ENCODE assay signal across 14 mouse cellular contexts in genomic region chr4:57381306-57381705, GRCm38 (mm10).
"Had no signal": no experiment of that assay in that cellular context is flagged by ENCODE, and none has a peak within 500 bp of the region (broad histone marks: within the 10 kb centered on the region; RNA-seq: fewer than 3 reads in every experiment).

No protein-coding gene starts in this region.

- H3K27ac ChIP-seq: layer of hippocampus, adult 2 months; limb, embryonic 15.5 days; liver, embryonic 12.5 days; midbrain, embryonic 10.5 days; neural tube, embryonic 13.5 days had no signal

- H3K9ac ChIP-seq: limb, embryonic 15.5 days; liver, embryonic 12.5 days; lung, embryonic 15.5 days; neural tube, embryonic 13.5 days had no signal

- H3K36me3 ChIP-seq: limb, embryonic 15.5 days; liver, embryonic 12.5 days; lung, embryonic 15.5 days; midbrain, embryonic 10.5 days; neural tube, embryonic 13.5 days had no signal

- H3K27me3 ChIP-seq: limb, embryonic 15.5 days; liver, embryonic 12.5 days; lung, embryonic 15.5 days; neural tube, embryonic 13.5 days had no signal

- H3K9me3 ChIP-seq: limb, embryonic 15.5 days; liver, embryonic 12.5 days; lung, embryonic 15.5 days; midbrain, embryonic 10.5 days; neural tube, embryonic 13.5 days had no signal

- H3K4me3 ChIP-seq: layer of hippocampus, adult 2 months; limb, embryonic 15.5 days; liver, embryonic 12.5 days; lung, embryonic 15.5 days; midbrain, embryonic 10.5 days; neural tube, embryonic 13.5 days had no signal

- ATAC-seq: liver, embryonic 12.5 days had no signal

- H3K4me1 ChIP-seq: liver, embryonic 12.5 days; midbrain, embryonic 10.5 days; neural tube, embryonic 13.5 days had no signal

- H3K4me2 ChIP-seq: limb, embryonic 15.5 days; liver, embryonic 12.5 days; lung, embryonic 15.5 days; neural tube, embryonic 13.5 days had no signal

- DNase-seq: kidney, adult 18-20 months; kidney, postnatal 10 days; kidney, postnatal 4 days; lung, postnatal 4 days; midbrain, embryonic 14.5 days; right cerebral cortex, adult 18-20 months; right cerebral cortex, postnatal 25 days; thymus, postnatal 36 days had no signal
